Mouse (Mus musculus) lung, adult 2 months (tissue): Measurements from ENCODE around the gene Tlcd1.

ENCODE experiments used
- CTCF ChIP-seq: fragments of 200-500 bp; IDR thresholded peaks from 2 replicates; pipeline ENCODE4 v1.5.1; 2011; ENCODE audit warnings: mild to moderate bottlenecking, low read length, control low read depth; ENCODE audit not compliant: insufficient read depth
- POLR2A ChIP-seq: fragments of 200-500 bp; IDR thresholded peaks from 2 replicates; pipeline ENCODE4 v1.6.1; 2011; ENCODE audit warnings: low read depth, mild to moderate bottlenecking, control low read depth, low read length, borderline replicate concordance; ENCODE audit errors: extremely low read depth

- no peak for TF ChIP-seq CTCF
- no peak for TF ChIP-seq POLR2A
These were observed 35.8 kb upstream of the Tlcd1 start for GRCm38 (mm10) chr11:78140665-78141064.
